Mouse (Mus musculus) B cell, adult 2 months (primary cell): ENCODE data around the gene Prdx5.

Experiments
- DNase-seq, 2 experiments: peaks; one replicate each; pipeline ENCODE4 v3.0.0; 2022

Gene Prdx5

DNA sequence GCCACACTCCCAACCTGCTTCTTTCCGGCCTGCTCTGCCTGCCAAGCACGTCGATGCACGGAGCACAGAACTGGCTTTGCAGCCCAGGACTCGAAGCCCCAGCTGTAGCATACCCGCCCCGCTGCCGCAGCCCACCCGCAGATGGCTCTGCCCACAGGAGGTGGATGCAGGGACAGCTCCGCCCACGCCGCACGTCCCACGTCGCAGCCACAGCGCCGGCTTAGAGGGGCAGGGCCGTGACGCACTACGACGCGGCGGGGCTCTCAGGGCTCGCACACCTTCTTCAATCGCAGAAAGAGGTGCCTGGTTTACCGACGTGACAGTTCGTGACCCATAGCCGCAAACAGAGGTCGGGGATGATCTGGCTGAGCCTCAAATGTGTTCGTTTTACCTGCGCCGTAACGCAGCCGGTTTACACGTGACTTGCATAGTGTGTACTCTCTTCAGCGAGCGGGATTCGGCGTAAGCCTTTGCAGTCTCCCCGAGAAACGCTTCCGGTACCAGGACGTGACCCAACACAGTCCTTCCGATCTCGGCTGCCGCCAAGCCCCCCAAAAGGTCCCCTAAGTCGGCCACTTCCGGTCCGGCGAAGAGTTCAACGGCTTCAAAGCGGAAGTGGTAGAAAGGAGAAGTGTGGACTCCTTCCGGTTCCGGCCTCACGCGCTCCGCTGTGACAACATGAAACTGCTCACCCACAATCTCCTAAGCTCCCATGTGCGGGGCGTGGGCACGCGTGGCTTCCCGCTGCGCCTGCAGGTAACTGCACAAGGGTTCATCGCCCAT lies at the start of gene Prdx5, which contains the start of gene Trmt112:
Gene Prdx5 (minus strand): TSS at position 600 of the 783 bp plus-strand sequence.
Gene Trmt112 (plus strand): TSS at position 192 of the 783 bp plus-strand sequence.
- peak; percentile 91 to 92 for DNase-seq

DNA sequence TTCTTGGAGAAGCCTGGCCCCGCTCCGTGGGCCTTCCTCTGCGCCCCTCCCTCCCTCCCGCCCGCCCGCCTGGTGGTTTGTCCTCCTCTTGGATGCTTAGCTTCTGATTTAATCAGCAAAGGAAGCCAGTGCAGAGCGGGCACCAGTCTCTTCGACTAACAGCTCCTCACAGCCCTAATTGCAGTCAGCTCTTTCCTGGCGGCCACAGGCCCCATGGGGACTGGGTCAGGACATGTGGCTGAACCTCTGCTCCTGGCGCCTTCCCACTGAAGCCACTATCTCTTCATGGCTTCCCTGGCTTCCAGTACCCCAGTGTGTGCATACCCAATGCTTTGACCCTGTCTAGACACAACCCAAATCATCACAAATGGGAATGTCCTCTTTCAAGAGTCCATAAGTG lies 46.6 kb upstream of the Prdx5 start:
- DNase-seq = no peak

DNA sequence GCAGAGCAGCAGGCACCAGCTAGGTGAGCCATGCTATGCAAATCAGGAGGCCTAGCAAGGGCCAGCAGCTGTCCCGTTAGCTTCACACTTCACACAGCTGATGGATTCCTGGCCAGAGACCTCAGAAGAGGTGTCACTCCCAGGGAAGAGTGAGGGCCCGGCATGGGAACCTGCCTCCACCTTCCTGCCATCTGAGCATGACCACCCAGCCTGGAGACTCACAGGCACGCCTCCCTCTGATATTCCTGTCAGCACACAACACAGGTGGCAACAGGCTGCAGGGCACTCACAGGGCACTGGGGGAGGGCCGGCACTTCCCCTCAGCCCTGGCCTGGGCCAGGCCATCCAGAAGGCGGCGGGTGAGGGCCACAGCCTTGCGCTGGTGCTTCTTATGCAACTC lies 45.5 kb upstream of the Prdx5 start:
- DNase-seq = no peak

DNA sequence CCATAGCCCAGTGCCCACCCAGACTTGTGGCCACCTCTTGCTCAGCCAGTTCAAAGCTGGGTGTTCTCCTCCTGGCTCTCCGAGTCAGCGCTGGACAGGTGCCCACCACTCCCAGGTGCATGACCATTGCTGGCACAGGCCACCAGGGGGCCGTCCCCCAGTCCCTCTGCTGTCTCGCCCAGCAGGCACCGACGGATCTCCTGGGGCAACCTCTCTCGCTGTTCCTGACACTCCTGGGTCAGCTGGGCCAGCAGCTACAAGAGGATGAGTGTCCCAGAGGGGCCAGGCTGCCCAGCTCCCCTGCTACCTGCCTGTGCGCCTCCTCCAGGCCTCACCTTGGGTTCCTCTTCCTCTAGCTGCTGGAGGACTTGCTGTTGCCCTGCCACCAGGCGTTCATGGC lies 44.1 kb upstream of the Prdx5 start:
- peak; percentile 43 to 50 for DNase-seq

DNA sequence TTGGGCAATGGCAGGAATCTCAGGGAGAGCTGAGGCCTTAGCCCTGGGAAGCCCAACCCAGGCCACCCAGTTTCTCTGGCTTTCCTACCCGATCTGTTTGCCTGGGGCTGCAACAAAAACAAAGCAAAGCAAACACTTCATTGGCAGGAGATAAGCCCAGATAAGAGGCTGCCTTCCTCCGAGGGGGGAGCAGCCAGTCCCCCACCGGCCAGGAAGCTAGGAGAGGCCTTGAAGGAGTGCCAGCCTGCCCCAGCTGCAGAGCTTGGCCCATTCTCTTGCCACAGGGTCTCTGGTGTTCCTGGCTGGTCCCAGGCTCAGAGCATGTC lies 42.8 kb upstream of the Prdx5 start:
- DNase-seq = no peak

DNA sequence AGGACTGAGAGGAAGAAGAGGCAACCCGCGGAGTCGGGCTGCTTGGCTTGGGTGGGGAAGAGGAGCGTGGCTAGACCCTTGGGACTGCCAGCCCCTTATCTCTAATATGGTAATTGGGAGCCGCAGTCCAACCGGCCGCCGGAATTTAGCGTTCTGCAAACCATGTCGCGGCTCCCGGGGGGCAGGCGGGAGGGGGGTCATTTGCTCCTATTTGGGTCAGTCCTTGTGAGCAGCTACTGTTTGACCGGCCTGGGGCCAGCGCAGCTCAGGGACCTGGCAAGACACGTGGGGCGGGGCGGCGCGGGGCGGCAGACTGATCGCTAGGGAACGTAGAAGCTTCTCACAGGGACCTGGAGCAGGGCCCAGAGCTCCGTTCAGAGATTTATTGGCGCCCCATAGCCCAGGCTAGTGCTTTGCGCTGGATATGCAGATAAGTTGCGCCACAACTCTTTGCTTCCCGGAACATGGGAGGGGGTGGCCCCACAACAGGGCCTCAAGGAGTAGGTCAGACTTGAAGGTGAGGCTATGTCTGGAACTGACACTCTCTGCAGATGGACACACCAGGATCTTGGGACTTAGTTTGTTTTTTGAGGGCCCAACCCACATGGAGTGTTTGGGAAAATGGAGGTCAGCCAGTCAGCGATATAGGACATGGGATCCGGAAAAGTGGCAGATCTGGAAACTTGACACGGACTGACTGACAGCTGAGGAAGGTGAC lies 42.2 kb upstream of the Prdx5 start:
- peak; percentile 41 to 48 for DNase-seq

DNA sequence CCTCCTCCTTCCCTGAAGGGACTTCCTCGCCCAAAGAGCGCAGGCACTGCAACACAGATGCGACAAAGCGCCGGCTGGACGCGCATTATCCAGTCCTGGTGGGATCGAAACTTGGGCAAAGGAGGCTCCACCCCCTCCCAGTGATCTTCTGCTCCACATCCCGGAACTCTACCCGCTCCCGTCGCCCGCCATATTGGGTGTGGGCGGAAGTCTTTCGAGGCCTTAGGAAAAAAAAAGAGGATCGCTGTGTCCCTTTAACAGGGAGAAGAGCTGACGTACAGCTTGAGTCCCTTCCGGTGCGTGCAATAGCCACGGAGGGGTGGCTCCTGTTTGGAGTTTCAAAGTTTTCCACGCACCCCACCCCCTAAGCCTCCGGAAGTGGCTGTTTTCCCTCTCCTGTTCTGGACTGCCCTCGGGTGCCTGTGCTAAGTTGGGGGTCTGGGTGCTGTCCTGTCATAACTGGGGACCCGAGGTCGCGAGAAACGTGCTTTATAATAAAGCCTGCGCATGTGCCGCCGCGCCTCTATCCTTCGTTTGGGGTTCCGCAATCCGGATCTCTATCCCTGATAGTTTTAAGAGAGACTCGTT lies 41.6 kb upstream of the Prdx5 start:
- DNase-seq = peak; percentile 64 to 68

DNA sequence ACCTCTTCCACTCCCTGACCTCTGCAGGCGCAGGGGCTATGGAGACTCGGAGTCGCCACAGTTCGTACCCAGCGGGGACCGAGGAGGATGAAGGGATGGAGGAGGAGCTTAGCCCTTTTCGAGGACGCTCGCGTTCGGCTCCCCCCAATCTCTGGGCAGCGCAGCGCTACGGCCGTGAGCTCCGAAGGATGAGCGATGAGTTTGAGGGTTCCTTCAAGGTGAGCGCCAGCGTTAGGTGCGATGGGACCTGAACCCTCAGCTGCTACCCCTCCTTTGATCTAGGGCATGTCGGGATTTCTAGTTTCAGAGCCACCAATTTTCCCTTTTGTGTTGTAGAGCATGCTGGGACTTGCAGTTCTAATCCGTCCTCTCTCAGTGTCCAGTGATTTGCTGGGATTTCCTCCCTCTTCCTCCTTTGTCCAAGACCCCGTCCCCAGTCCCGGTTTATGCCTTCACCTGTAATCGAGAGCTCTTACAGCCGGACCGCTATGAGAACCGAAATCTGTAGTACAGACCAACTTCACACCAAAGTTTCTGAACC lies 40.8 kb upstream of the Prdx5 start:
- DNase-seq = peak in 1 of 2 experiments; percentile 29

DNA sequence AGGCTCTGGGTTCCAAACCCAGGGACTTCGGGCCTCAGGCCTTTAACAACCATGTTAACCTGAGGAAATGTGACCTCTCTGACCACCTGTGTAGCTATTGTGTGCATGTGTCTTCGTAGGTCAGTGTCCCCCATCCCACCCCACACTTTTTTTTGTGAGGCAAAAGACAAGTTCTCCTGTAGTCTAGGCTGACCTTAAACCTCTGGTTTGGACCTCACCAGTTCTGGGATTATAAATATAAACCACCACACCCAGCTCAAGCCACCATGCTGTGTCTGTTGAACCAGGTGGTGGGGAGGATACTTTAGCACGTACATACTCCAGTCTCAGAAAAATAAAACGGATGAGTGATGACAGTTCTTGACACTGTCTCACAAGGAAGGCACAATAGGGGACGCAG lies 40.0 kb upstream of the Prdx5 start:
- no peak for DNase-seq

DNA sequence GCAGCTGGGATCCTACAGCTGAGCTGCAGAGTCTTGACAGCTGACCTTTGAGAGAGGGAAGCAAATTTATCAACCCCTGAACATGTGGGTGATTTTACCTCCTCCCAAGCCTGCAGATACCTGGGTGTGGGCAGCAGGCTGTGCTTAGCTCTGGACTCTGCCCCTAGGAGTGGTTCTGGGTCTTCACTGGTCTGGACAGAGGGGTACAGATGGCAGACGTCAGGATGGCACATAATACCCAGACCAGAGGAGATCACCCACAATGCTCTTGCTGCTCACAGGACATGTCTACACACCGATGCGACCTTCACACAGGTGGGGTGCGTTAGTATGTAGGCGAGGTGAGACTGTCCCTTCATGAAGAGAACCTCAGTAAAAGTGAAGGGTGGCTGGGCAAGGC lies 39.6 kb upstream of the Prdx5 start:
- no peak for DNase-seq

DNA sequence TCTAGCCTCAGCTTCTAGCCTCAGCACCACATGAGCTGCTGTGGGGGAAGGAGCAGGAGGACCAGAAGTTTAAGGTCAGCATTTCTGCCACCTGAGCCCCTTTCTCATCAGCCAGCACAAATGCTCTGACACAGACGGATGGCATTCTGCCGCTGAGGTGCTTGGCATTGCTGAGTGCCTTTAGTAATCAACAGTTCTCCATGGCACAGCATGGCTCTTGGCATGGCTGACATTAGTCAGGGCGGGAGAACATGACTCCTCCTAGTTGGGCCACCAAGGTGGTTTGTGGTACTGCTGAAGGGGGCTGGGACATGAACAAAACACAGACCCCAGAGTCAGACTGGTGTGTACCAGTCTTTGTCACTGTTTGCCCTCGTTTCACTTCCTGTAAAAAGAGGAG lies 38.3 kb upstream of the Prdx5 start:
- no peak for DNase-seq

DNA sequence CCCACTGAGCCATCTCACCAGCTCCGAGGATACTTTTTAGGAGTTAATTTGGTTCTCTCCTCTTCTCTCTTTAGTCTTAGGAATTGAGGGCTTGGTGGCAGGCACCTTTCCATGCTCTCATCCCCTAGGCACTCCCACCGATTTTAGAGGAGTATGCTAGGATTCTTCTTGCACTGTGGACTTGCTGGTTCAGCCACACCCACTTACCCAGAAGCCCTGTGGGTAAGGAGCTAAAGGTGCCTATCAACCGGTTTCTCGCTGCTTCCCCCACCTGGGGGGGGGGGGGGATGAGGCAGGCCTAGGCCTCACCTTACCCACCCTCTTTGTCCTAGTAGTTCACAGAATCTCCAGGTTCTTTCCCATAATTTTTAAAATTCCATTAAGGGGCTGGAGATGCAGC lies 37.8 kb upstream of the Prdx5 start:
- DNase-seq = no peak

DNA sequence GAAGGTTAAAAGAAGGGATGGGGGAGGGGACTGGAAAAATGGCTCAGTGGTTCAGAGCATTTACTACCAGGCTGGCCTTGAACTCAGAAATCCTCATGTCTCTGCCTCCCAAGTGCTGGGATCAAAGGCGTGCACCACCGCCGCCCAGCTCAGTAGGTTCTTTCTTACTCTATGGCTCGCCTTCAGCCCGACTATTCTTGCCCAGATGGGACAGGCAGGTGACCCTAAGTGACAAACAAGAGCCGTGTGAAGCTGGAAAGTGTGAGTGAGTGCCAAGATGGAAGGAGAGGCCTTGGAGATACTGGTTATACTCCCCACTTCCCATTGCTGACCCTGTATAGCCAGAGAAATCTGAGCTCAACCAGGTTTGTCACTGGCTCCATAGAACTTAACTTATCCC lies 33.8 kb upstream of the Prdx5 start:
- DNase-seq = no peak

DNA sequence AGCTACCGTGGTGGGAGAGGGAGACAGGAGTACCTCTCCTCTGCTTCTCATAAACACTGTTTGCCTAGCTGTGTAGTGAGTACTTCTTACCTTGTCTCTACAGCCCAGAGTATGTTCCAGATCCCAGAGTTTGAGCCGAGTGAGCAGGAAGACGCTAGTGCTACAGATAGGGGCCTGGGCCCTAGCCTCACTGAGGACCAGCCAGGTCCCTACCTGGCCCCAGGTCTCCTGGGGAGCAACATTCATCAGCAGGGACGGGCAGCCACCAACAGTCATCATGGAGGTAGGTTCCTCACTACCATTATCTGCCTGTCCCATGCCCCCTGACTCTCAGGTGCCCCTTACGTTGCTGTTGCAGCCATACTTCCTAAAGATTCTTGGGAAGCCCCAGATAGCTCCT lies 32.9 kb upstream of the Prdx5 start:
- no peak for DNase-seq

DNA sequence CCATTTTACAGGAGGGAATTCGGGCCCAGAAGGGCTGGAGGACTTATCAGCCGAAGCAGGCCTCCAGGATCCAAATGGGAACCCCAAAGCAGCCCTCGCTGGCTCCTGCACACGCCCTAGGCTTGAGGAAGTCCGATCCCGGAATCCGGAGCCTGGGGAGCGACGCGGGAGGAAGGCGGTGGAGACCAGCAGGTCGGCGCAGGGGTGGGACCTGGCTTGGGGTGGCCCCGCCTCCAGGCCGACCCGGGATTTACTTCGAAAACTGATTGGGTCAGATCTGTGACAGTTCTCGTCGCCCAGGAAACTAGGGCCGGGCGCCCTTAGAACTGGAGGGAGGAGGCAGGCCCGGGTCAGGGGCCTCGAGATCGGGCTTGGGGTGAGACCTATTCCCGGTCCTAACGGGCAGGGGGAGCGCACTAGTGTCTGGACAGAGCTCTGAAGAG lies 32.4 kb upstream of the Prdx5 start, which contains the start of gene Gpr137:
Gene Gpr137 (minus strand): TSS at position 232 of the 443 bp plus-strand sequence.
- peak; percentile 90 to 91 for DNase-seq

DNA sequence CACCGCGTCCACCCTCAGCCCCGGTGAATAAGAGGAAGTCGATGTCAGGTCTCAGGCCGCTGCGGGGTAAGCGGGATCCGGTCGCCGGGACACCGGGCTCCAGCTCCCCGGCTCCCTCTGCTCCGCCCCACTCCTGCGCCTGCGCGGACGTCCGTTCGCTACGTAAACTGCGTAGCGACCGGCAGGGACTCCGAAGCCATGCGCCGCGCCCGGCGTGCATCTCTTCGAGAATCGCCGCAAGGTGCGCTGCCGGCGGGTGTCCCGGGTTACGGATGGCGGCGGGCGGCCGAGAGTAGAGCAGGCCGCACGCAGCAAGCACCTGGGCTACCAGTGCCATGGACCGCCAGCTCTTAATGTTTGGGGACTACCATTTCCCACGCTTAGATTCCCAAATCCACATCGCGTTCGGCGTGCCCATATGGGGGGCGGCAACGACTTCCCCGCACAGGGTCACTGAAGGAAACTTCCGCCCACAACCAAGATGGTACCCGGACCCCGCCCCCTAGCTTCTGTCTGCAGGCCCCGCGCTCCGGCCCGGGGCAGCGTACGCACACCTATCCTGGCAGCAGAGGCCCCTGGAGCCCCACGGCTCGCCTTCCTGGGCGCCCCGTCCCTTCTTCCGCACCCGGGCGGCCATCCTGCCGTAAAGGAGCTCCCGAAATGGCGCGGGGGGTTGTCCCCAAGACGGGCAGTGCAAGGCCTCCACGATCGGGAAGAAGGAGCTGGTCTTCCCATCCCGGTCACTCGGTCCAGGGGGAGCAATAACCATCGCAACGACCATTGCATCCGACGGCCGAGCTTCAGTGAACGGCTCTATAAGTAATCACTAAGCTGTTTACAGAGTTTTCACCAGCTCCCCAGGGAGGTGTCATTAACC lies 31.7 kb upstream of the Prdx5 start, which contains the start of gene Bad:
Gene Bad (plus strand): TSS at position 490 of the 877 bp plus-strand sequence.
- peak; percentile 96 to 98 for DNase-seq

DNA sequence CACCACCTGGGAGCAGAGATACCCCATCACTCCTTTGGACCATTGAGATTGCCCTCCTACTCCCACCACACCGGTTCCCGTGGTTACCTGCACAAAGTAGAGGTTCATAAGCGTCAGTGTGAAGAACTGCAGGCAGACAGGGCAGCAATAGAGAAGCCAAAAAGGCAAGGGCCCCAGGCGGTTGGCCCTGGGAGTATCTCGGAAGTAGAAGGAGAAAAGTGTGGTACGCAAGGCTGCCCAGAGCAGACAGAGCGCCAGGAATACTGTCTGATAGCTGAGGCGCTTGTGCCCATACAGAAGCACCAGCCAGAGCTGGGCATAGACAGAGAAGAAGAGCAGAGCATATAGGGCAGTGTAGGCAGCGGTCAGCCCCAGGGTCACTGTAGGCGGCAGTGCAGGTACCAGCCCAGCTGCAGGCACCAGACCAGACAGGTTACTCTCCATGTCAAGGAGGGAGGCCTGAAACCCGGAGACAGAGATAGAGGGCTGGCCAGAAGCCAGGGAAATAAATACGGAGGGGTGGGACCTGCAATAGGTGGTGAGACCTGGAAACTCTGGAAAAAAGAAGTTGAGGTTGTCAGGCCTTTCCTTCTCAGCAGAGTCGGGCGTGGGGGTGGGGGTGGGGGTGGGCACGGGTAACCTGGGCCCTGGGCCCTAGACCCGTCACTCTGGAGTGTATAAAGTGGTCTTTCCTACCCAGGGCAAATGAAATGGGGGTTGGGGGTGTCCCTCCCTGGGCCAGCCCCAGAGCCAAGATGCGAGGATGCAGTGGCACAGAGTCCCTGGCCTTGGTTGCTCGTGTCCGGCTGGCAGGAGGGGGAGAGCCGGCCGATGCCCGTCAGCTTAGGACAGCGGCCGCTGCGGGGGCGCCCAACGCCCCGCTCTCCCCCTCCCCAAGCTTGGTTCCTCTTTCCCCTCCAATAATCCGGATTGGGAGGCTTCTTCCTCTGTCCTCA lies 30.8 kb upstream of the Prdx5 start:
- DNase-seq = no peak

DNA sequence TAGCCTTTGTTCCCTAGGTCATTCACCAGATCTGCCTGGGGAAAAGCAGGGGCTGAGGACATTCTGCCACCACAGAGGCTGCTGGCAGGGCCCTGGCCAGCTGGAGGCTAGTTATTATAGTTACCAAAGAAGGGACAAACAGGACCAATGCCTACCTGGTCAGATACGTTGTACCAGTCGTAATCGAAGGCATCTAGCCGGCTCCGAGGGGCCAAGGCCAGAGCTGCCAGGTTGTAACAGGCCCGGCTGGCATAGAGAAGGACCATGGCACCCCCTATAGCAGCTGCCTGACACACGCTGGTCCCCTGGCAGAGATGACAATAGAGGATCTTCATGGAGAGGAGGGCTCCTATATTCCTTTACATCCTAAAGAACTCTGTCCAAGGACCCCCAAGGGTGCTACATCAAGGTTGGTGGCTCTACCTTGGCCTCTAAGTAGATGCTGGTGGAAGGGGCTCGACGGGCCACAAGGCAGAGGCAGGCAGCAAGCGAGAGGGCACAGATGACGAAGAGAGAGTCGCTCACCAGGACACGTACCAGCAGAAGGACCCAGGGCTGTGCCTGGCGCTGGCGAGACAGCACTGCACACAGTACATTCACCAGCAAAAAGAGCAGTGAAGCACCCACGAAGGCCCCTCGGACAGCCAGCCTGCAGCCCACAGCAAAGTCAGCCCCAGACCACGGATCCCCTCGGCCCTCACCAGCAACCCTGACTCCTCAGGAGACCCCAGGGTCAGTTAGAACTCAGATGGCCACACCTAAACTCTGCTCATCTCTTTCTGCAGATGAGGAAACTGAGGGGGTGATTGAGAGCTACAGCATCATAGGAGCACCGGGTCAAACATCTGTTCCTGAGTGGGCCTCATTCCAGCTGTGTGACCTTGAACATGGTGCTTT lies 29.4 kb upstream of the Prdx5 start:
- no peak for DNase-seq

DNA sequence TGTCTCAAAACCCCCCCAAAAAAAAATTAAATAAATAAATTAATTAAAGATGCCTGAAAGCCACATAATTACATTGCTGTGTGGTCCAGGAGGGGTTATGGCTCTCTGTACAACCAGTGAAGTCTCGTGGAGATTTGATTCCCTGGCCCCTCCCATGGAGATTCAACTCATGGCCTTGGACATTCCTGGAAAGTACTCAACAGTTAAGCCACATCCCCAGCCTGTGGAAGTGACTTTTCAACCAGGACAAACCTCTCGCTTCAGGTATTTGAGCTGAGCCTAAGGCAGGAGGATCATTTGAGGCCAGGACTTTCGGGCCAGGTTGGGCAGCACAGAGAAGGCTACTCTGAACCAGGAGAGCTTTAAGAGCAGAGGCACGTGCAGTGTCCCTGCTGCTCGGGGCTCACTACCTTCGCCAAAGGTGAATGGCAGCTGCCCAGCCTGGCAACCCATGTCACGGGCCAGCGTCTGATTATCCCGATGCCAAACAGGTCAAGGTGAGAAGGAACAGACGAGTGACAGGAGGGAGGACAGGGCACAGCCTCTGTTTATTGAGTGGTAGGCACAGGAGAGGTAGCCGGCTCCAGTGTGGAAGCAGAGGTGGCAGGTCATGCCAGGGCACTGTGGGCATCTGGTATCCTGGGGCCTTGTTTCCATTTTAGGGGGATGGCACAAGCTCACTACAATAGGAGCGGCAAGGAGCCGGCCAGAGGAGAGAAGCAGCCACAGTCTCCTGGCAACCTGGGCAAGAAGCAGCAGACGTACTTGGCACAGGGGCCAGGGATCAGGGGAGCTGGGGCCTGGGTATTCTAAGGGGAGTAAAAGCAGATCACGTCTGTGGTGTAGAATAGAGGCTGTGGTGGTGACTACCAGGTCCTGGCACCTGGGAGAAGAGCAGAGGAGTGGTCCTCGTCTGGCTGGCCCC lies 27.9 kb upstream of the Prdx5 start:
- DNase-seq = no peak
